Mouse (Mus musculus): Measurements from ENCODE around the gene Hist1h2ae. TPM values are rescaled to one million over a fixed set of nuclear protein-coding genes. Genes with fewer than 3 reads are reported as not detected.
"Not testable (repeated sequence)": the region's sequence is repeated elsewhere in the genome, so short reads cannot be mapped to it uniquely, and the experiment has no call there.

The Hist1h2ae gene
- total RNA-seq, 1 experiment from 2014 or later: 401 TPM

DNA sequence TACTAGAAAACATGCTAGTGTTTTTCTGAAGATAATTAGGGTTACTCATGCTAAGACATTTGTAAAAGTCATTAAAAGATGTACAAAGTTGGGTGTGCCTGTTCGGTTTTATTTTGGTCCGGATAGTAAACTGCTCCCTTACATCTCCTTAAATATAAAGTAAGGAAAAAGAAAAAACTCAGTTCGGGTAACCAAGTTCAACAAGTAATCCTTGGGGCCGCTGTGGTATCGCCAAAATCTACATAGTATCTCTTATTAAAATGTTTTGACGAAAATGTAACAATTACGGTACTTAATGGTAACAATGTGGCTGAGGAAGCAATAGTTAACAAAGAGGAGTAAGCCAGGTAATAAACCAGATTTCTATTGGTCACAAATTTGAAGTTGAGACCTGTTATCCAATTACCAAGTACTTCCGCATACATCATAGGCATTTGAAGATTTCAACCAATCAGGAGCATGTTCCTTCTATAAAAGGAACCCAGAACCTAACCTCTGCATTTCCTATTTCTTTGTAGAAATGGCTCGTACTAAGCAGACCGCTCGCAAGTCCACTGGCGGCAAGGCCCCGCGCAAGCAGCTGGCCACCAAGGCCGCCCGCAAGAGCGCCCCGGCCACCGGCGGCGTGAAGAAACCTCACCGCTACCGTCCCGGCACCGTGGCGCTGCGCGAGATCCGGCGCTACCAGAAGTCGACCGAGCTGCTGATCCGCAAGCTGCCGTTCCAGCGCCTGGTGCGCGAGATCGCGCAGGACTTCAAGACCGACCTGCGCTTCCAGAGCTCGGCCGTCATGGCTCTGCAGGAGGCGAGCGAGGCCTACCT, 26.8 kb downstream of the Hist1h2ae start, which contains the start of gene Hist1h3f:
TSS of gene Hist1h3f (plus strand) at position 88 of the 822 bp plus-strand sequence.
- ATAC-seq (replicated peaks; ENCODE audit: low read depth, poor library complexity, severe bottlenecking): peak; percentile 81

DNA sequence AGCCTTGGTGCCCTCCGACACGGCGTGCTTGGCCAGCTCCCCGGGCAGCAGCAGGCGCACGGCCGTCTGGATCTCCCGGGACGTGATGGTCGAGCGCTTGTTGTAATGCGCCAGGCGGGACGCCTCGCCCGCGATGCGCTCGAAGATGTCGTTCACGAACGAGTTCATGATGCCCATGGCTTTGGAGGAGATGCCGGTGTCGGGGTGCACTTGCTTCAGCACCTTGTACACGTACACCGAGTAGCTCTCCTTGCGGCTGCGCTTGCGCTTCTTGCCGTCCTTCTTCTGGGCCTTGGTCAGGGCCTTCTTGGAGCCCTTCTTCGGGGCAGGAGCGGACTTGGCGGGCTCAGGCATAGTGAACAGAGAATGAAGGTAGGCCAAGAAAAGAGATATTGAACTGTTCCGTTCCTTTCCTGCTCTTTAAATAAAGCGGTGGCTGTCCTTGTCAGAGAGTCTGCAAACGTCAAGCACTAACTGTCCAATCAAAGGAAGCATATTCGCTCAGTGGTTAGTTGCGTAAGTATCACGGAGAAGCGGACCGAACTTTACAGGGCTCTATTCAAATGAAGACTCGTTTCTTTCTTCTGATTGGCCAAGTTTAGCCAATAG, 27.9 kb downstream of the Hist1h2ae start, which contains the start of gene Hist1h2bh:
TSS of gene Hist1h2bh (minus strand) at position 394 of the 609 bp plus-strand sequence.
- ATAC-seq (replicated peaks; ENCODE audit: low read depth, poor library complexity, severe bottlenecking): peak; percentile 84

DNA sequence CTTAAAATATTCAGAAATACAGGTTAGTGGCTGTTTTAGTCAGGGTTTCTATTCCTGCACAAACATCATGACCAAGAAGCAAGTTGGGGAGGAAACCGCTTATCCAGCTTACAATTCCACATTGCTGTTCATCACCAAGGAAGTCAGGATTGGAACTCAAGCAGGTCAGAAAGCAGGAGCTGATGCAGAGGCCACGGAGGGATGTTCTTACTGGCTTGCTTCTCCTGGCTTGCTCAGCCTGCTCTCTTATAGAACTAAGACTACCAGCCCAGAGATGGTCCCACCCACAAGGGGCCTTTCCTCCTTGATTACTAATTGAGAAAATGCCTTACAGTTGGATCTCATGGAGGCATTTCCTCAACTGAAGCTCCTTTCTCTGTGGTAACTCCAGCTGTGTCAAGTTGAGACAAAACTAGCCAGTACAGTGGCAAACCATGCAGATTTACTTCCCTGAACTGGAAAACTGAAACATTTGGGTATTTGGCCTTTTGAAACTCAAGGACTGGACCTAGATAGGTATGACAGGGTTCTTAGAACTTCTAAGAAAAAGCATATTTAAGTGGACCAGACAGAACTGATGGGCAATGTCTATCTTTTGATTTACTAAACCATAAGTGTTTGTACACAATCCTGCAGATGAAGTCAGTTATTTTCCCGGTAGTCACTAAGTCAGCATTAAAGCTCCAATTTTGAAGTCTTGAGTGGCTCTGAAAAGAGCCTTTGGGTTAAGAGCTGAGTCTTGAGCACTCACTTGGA, 28.6 kb downstream of the Hist1h2ae start:
- not testable (repeated sequence) for ATAC-seq (replicated peaks; ENCODE audit: low read depth, poor library complexity, severe bottlenecking)

DNA sequence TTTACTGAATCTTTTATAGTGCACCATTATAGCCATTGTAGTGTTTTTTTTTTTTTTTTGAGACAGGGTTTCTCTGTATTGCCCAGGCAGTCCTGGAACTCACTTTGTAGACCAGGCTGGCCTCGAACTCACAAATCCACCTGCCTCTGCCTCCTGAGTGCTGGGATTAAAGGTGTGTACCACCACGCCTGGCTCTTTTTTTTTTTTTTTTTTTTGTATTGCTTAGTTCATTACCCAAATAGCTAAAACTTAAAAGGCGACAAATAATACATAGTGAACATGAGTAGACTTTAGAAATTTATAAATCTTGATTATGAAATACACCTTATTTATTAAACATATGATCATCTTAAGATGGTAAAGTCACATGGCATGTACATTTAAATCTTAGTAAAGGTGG, 29.5 kb downstream of the Hist1h2ae start:
- no peak for ATAC-seq (replicated peaks; ENCODE audit: low read depth, poor library complexity, severe bottlenecking)

DNA sequence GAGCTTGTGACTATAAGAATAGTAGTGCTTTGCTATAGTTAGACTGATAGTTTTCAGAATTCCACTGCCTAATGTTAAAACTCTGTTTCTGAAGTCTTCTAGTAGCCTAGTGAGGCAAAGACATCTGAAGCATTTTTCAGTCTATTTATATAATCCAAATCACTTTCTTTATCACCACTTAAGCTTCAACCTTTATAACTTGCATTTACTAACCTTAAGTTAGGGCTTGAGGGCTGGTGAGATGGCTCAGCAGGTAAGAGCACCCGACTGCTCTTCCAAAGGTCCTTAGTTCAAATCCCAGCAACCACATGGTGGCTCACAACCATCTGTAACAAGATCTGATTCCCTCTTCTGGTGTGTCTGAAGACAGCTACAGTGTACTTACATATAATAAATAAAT, 31.2 kb downstream of the Hist1h2ae start:
- not testable (repeated sequence) for ATAC-seq (replicated peaks; ENCODE audit: low read depth, poor library complexity, severe bottlenecking)

DNA sequence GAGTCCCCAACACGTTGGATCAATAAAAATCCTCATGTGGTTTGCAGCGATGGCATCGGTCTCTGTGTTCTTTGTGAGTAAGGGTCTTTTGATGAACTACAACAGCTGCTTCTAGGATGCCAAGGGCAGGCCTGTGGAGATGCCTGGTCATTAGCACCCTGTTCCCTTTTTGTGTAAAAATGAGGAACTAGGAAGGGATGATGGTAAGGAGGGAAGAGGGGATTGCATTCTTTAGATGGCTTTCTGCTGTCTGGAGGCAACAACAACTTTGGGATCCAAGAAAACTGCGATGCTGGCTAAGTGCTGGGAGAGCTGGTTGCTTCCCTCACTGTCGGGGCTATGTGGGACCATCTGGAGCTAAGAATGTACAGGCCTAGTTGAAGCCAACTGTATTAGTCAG, 32.8 kb downstream of the Hist1h2ae start:
- no peak for ATAC-seq (replicated peaks; ENCODE audit: low read depth, poor library complexity, severe bottlenecking)

DNA sequence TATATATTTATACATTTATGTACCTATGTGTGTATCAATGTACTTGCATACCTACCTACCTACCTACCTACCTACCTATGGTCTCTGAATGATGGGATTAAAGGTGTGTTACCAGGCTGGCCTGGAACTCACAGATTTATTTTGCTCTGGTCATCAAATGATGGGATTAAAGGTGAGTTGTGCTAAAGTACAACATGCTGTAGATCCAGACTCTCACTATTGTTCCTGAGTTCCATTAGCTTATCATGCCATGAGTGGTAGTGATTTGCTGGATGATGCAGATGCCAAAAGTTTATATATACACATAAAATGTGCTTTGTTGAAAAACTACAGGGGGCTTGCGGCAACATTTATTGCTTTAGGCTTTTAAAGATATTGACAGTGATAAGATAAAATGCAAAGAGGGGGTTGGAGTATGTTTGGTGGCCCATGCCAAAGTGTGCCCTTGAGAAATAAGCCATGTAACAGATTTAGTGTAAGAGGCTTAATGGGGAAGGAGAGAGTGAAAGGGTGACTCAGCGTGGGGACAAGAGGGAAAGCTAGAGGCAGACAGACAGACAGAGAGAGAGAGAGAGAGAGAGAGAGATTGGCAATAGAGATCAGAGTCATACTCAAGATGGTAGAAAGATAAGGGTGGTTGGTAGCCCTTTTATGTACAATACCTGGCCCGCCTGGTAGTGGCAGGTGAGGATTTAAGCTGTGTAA, 33.9 kb downstream of the Hist1h2ae start:
- ATAC-seq (replicated peaks; ENCODE audit: low read depth, poor library complexity, severe bottlenecking): no peak

DNA sequence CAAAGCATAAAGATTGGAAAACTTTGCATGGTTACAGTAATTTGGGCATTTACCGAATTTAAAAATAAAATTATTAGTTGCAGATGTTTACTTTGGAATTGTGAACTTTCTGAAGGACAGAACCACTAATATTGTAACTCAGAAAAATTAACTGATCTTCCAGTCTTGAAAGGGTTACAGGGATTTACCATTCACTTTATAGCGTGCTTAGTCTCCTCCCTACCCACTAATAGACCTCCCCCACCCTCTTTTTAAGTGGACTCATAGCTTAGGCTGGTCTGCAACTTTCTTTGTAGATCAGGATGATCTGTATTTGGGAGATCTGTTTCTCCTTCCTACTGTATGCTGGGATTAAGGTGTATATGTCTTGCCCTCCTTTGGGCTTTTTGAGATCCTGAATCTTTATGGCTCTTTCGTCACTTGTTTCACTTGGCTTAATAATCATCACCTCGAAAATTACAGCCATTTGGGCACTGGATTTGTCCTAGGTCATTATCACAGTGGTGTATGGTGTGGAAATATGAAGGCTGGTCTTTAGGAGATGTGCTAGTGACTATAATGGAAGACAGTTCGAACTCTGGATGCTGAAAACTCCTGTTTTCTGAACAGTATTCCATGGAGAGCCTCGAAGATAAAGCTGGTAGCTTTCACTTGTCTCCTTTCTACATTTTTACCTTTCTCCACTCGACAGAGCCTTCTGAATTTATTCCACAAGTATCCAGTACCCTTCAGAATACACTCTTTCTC, 34.8 kb downstream of the Hist1h2ae start:
- ATAC-seq (replicated peaks; ENCODE audit: low read depth, poor library complexity, severe bottlenecking): no peak

DNA sequence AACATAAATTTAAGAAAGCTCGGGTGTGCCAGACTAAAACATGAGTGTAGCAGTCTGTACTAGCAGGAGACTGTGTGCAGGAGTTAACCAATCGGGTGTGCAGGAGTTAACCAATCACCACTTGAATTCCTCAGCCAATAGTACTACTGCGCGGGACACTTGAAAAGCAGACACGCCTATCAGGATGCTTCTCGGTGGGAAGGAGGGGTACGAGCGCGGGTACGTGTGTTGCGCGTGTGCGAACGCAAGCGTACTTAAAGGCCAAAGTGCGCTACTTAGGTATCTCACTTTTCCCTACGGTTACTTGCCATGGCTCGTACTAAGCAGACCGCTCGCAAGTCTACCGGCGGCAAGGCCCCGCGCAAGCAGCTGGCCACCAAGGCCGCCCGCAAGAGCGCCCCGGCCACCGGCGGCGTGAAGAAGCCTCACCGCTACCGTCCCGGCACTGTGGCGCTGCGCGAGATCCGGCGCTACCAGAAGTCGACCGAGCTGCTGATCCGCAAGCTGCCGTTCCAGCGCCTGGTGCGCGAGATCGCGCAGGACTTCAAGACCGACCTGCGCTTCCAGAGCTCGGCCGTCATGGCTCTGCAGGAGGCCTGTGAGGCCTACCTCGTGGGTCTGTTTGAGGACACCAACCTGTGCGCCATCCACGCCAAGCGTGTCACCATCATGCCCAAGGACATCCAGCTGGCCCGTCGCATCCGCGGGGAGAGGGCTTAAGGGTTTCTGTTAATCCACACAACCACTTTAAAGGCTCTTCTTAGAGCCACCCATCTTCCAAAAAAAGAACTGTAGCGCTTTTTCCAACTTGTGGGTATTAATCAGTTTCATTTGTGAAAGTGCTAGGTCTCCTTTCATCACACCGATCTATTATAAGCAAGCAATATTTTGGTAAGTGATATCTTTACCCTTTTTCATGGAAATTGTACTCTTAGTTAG, 35.6 kb downstream of the Hist1h2ae start, which contains the start of gene Hist1h3g:
TSS of gene Hist1h3g (plus strand) at position 286 of the 939 bp plus-strand sequence.
- ATAC-seq (replicated peaks; ENCODE audit: low read depth, poor library complexity, severe bottlenecking): peak; percentile 65

DNA sequence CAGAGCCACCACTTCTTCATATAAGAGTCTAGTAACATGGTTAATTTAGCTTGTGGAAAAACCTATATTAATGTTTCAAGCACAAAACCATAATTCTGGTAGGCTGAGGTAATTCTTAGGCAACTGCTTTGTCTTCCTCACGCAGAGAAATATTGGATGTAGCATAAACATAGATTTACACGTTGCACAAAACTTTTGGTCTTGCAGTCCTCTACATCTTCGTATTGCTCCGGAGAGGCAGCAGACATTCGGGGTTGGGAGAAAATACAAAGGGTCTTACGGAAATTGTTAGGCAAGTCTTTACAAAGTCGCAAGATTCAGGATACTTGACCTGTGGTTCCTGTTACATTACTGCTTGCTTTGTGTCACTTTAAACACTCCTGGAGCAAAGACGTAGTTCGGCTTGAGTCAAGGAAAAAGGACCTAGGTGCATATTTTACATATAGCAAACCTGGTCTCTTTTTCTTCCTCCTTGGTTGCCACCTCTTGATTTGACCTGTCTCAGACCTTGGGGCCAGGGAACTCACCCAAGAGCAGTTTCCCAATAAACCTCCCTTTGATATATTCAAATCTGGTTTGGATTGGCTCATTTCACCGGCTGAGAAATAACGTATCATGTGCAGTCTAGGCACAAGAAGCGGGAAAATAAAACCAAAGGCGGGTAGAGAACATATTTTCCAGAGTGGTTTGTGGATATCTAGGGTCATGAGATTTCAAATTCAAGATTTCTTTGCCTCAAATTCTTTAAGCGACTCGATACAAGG, 36.5 kb downstream of the Hist1h2ae start:
- 0 out of 2 replicates have a peak, but pooled peaks have one; percentile 2 for ATAC-seq (replicated peaks; ENCODE audit: low read depth, poor library complexity, severe bottlenecking)

DNA sequence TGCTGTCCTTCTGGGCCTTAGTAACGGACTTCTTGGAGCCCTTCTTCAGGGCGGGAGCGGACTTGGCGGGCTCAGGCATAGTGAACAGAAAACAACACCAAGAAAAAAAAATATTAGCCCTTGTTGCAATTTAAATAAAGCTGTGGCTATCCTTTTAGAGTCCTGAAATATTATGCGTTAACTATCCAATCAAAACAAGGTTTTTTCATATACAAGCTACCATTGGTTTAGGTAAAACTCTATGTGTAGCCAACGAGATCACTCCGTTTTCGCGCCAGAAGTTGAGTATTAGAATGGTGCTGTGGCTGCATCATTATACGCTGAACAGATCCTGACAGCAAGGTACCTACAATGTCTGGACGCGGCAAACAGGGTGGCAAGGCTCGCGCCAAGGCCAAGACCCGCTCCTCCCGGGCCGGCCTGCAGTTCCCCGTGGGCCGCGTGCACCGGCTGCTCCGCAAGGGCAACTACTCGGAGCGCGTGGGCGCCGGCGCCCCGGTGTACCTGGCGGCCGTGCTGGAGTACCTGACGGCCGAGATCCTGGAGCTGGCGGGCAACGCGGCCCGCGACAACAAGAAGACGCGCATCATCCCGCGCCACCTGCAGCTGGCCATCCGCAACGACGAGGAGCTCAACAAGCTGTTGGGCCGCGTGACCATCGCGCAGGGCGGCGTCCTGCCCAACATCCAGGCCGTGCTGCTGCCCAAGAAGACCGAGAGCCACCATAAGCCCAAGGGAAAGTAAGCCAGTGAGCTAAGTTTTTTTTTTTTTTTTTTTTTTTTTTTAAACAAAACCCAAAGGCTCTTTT, 37.3 kb downstream of the Hist1h2ae start, which contains the start of gene Hist1h2af:
TSS of gene Hist1h2af (plus strand) at position 347 of the 808 bp plus-strand sequence.
- ATAC-seq (replicated peaks; ENCODE audit: low read depth, poor library complexity, severe bottlenecking): peak; percentile 42

DNA sequence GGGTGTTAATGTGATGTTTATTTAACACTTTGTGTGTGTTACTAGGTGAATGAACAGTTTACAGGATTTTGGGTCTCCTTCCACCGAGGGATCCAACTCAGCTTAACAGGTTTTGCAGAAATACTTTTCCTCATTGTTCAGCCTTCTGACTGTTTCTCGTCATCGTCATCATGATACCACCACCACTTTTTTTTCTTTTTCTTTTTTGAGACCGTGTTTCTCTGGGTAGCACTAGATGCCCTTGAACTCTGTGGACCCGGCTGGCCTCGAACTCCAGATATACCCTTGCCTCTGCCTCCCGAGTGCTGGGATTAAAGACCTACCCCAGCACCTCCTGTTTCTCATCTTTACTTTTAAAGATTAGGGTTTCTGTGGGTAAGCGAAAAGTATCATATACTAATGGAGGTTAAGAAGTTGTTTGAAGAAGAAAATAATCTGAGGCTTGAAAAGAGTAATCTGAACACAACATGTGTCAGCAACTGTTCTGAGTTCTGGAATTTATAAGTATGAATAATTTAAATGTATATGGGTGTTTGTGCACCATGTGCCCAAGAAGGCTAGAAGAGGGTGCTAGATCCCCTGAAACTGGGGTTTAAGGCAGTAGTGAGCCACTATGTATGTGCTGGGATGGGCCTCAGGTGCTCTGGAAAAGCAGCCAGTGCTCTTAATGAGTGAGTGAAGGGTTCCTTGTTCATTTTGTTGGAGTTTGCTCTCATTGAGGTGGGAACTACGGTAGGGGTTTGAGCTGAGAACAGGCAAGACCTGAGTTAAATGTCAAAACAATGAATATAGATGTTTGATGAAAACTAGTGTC, 38.6 kb downstream of the Hist1h2ae start:
- no peak for ATAC-seq (replicated peaks; ENCODE audit: low read depth, poor library complexity, severe bottlenecking)

DNA sequence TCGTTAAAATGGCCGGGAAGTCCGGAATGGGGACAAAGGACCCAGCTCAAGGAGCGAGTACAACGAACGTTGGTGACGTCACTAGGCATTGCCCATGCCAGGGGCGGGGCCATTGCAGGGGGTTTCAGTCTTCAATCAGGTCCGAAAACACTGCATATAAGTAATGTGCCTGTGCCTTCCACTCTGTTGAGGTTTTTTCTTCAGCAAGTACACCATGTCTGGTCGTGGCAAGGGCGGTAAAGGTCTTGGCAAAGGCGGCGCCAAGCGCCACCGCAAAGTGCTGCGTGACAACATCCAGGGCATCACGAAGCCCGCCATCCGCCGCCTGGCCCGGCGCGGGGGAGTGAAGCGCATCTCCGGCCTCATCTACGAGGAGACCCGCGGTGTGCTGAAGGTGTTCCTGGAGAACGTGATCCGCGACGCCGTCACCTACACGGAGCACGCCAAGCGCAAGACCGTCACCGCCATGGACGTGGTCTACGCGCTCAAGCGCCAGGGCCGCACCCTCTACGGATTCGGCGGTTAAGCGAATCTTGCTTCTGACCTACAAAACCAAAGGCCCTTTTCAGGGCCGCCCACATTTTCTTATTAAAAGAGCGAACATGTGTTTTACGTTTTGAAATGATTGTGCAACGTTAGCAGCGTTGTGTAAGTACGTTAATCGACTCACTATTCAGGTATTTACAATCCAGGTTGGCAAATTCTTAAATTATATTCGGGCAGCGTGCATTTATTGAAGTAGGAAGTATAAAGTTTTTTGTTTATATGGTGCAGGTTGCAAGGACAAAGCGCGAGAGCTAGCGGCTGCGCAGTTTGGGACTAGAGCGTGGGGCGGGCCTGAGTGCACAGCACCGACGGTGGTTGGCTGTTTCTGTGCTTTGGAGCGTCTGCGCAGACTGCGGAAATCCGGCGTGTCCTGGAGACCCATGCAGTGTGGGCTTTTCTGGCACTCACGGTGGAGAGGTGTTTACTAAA, 39.8 kb downstream of the Hist1h2ae start, which contains the start of gene Hist1h4h:
TSS of gene Hist1h4h (plus strand) at position 150 of the 975 bp plus-strand sequence.
- peak; percentile 55 for ATAC-seq (replicated peaks; ENCODE audit: low read depth, poor library complexity, severe bottlenecking)

DNA sequence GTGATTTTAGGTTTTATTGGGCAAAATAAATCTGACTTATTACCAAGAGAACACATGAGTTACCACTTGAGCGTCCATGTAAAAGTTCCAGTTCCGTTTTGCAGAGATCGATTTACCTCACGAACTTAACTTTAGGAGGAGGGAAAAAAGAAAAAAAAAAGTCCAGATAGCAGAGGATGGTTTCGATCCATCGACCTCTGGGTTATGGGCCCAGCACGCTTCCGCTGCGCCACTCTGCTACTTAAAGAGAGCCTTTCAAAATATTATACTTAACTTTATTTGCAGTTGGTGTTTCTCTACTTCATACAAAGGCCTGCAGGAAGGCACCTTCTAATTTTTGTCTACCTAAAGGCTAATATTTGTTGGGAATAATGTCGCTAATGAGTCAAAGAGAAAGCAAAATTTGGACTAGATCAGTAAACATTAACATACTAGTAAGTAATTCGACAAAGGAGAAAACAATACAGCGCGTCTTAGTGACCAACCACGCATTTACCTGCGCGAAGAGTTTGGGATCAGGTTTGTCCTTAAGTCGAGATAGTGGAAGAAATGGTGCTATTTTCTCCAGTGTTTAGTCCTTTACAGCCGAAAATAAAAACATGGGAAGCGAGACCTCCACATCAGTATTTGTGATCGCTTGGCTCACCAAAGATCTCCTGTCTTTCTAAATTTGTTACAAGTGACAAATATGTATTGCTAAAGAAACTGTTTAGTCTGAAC, 40.7 kb downstream of the Hist1h2ae start:
- no peak for ATAC-seq (replicated peaks; ENCODE audit: low read depth, poor library complexity, severe bottlenecking)
